ENCODE assay signal across 9 mouse cellular contexts in the genomic region with DNA sequence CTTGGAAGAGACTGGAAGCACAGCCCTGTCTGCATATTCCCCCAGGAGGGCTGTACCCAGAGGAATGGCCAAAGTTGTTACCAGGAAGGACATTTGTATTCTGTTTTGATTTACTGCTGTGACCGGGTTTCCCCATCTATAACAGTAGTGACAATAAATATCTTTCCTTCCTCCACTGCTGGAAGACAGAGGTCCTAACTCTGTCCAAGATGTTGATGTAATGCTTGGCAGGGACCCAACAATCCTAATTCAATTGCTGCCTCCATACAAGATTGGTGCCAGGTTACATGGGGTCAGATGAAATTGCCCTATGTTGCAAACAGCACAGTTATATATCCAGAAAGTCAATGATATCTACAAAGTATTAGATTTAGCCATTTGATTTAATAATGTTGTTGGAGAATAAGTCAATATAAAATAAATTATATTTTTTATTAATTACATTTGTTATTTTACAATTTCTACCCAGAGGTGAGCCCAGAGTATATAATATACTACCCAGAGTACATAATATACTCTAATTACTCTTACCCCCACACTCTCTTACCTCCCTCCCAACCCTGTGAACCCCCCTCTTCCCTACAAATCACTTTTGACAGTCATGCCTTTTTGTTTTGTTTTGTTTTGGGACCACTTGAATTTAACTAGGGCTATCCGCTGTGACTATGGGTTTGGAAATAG.
DNase-seq lines count a peak whose midpoint lies in the region; ATAC-seq and TF ChIP-seq lines count a peak whose summit lies in the region.
"Had no signal": no experiment of that assay in that cellular context is flagged by ENCODE, and none has a peak within 500 bp of the region (broad histone marks: within the 10 kb centered on the region; RNA-seq: fewer than 3 reads in every experiment).

No protein-coding gene starts in this region.

- no peak overlapping the region for H3K9ac ChIP-seq in hindbrain, postnatal 0 days (replicated peaks; ENCODE audit: low read length)
- H3K9ac ChIP-seq in lung, embryonic 16.5 days (ENCODE audit: low read length) = no peak overlapping the region

- no peak overlapping the region for H3K4me2 ChIP-seq in hindbrain, postnatal 0 days (ENCODE audit: low read depth, low read length)
- no peak overlapping the region for H3K4me2 ChIP-seq in lung, embryonic 16.5 days (ENCODE audit: low read depth, low read length)

- no peaks in the 10 kb centered on the region for H3K9me3 ChIP-seq in hindbrain, postnatal 0 days (ENCODE audit: low read length)
- no peaks in the 10 kb centered on the region for H3K9me3 ChIP-seq in hindbrain, embryonic 10.5 days
- H3K9me3 ChIP-seq in lung, embryonic 16.5 days (ENCODE audit: control insufficient read depth, low read length) = no peaks in the 10 kb centered on the region

- H3K27me3 ChIP-seq in hindbrain, postnatal 0 days (ENCODE audit: insufficient read depth, low read length) = no peaks in the 10 kb centered on the region
- H3K27me3 ChIP-seq in hindbrain, embryonic 10.5 days (ENCODE audit: insufficient read depth, poor library complexity, severe bottlenecking) = no peaks in the 10 kb centered on the region
- H3K27me3 ChIP-seq in lung, embryonic 16.5 days (ENCODE audit: control insufficient read depth, insufficient read depth, low read depth, low read length) = peaks cover 15% of the 10 kb centered on the region

- no peaks in the 10 kb centered on the region for H3K36me3 ChIP-seq in hindbrain, postnatal 0 days (ENCODE audit: insufficient read depth, low read length)
- H3K36me3 ChIP-seq in hindbrain, embryonic 10.5 days = no peaks in the 10 kb centered on the region
- no peaks in the 10 kb centered on the region for H3K36me3 ChIP-seq in lung, embryonic 16.5 days (ENCODE audit: control insufficient read depth, insufficient read depth, low read length)

- no peak overlapping the region for H3K27ac ChIP-seq in hindbrain, postnatal 0 days
- no peak overlapping the region for H3K27ac ChIP-seq in hindbrain, embryonic 10.5 days
- no peak overlapping the region for H3K27ac ChIP-seq in lung, embryonic 16.5 days (ENCODE audit: low read length)

- peak; percentile 63 for DNase-seq in hindbrain, postnatal 0 days (ENCODE audit: low spot score)
- no peak for DNase-seq in hindbrain, embryonic 10.5 days (ENCODE audit: low spot score)
- DNase-seq in adrenal gland, postnatal 36 days = peak; percentile 58 to 67
- peak; percentile 61 to 76 for DNase-seq in heart, postnatal 14 days
- no peak for DNase-seq in testis, postnatal 10 days (ENCODE audit: low spot score)
- DNase-seq in frontal cortex, adult 2 months (ENCODE audit: extremely low spot score in 1 of 2, low spot score in 1 of 2) = no peak

- TF ChIP-seq CTCF in hindbrain, postnatal 0 days (IDR thresholded peaks at IDR 0.05; ENCODE audit: low read depth) = no peak

- WGBS in hindbrain, postnatal 0 days = 50% methylated on average over 2 of the region's 2 CpGs
- WGBS in hindbrain, embryonic 10.5 days = 85% methylated on average over 2 of the region's 2 CpGs
- WGBS in lung, embryonic 16.5 days = 42% methylated on average over 2 of the region's 2 CpGs

- intact Hi-C loops in heart, postnatal 14 days (cut with DNase I) = no loop called here

- H3K4me1 ChIP-seq in hindbrain, postnatal 0 days (ENCODE audit: insufficient read depth, low read length) = 0 out of 2 replicates have a peak, but pooled peaks cover 3% of the 10 kb centered on the region
- peaks cover 17% of the 10 kb centered on the region; the same call in 1 of the 2 replicates for H3K4me1 ChIP-seq in hindbrain, embryonic 10.5 days (replicated peaks)
- H3K4me1 ChIP-seq in lung, embryonic 16.5 days (replicated peaks; ENCODE audit: control insufficient read depth, insufficient read depth, low read length) = peaks cover 12% of the 10 kb centered on the region
- H3K4me1 ChIP-seq: megakaryocyte, embryonic 14.5 days had no signal

- no peak overlapping the region for H3K4me3 ChIP-seq in hindbrain, postnatal 0 days (ENCODE audit: low read length)
- no peak overlapping the region for H3K4me3 ChIP-seq in hindbrain, embryonic 10.5 days
- no peak overlapping the region for H3K4me3 ChIP-seq in lung, embryonic 16.5 days (ENCODE audit: low read length)
- H3K4me3 ChIP-seq: megakaryocyte, embryonic 14.5 days had no signal

- peak; percentile 68 for ATAC-seq in hindbrain, postnatal 0 days
- peak; percentile 65 for ATAC-seq in lung, embryonic 16.5 days (ENCODE audit: low read depth)
- no peak for ATAC-seq in megakaryocyte, adult 5-6 weeks (ENCODE audit: poor library complexity, severe bottlenecking)

Comparison
In these comparisons a context has a peak if more than half of its experiments do, and no peak if none do; other contexts are left out.
1. DNase-seq: peak in hindbrain, postnatal 0 days (single experiment), adrenal gland, postnatal 36 days (2 of 2) and heart, postnatal 14 days (2 of 2); none in hindbrain, embryonic 10.5 days (single experiment), testis, postnatal 10 days (single experiment) and frontal cortex, adult 2 months (0 of 2).